Mouse (Mus musculus) spleen, adult 2 months (tissue): ENCODE measurements around the gene Slco3a1.

ENCODE experiments used
- CTCF ChIP-seq: fragments of 200-500 bp; IDR thresholded peaks from 2 replicates; pipeline ENCODE4 v1.5.1; 2011; ENCODE audit warnings: mild to moderate bottlenecking, inconsistent platforms; ENCODE audit not compliant: insufficient read depth, insufficient read length, insufficient replicate concordance; ENCODE audit errors: extremely low read depth
- POLR2A ChIP-seq: fragments of 200-500 bp; IDR thresholded peaks from 2 replicates; pipeline ENCODE4 v1.6.1; 2011; ENCODE audit warnings: low read depth, low read length, inconsistent platforms

GRCm38 (mm10) chr7:74270089-74270394 is 284.5 kb downstream of the Slco3a1 start:
- TF ChIP-seq POLR2A (no peak), CTCF (no peak)
